Mouse (Mus musculus) heart, adult 8-10 months (tissue): ENCODE results near the gene Plppr1. TPM values are rescaled to one million over a fixed set of nuclear protein-coding genes. Genes with fewer than 3 reads are reported as not detected.
A peak's percentile ranks its signal among the peaks of the same experiment; 100 is the strongest.
"Not testable (repeated sequence)": the region's sequence is repeated elsewhere in the genome, so short reads cannot be mapped to it uniquely, and the experiment has no call there.

Experiments used
- DNase-seq: peaks from one replicate; pipeline ENCODE4 v3.0.0; 2022; ENCODE audit warnings: low spot score
- total RNA-seq, 4 experiments: library from RNA; stranded (reverse); gene quantifications; 2 replicates each; pipeline ENCODE4 v1.2.4; 2022

The Plppr1 gene
- total RNA-seq, 4 experiments from 2014 or later: 0.16 TPM; not detected in 3

GRCm38 (mm10) chr4:49232206-49233031 lies 173.3 kb downstream of the Plppr1 start:
- no peak for DNase-seq

- DNase-seq: no peak
Observed at GRCm38 (mm10) chr4:49233032-49233406, 173.9 kb downstream of the Plppr1 start.

GRCm38 (mm10) chr4:49238111-49238510 lies 179.0 kb downstream of the Plppr1 start:
- no peak for DNase-seq

DNA sequence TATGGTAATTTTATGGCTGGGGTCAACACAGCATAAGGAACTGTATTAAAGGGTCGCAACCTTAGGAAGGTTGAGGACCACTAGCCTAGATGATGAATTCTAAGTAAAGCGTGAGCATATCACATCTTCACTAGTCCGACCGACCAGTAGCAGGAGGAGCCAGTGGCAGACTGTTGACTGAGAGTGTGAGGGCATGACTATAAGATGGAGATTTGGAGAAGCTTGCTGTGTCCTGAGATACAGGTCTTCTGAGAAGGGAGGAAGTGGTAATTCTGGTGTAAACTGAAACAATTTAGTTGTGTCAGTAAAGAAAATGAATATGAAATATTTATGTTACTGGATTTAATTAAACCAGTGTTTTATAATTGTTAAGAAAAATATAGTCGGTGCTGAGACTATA lies 180.4 kb downstream of the Plppr1 start:
- no peak for DNase-seq

DNA sequence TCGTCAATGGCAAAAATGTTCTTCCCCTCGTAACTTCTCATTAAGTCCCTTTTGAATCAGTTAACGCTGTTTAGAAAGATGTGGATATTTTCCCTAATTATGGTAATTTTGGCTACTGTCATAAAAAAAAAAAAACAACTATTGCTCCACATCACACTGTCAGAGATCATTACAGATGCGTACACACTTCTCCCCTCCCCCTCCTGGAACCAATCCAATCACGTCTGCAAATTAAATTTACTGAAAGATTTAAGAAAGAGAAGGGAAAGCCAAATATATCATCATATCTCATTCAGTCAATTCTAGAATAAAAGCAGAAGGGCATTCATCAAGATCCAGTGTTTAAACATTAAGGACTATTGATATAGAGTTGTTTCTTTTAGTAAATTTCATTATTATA lies 185.7 kb downstream of the Plppr1 start:
- no peak for DNase-seq

GRCm38 (mm10) chr4:49245274-49245673 lies 186.2 kb downstream of the Plppr1 start:
- no peak for DNase-seq

GRCm38 (mm10) chr4:49251262-49251661 lies 192.2 kb downstream of the Plppr1 start:
- DNase-seq: no peak

GRCm38 (mm10) chr4:49252169-49252568 lies 193.1 kb downstream of the Plppr1 start:
- no peak for DNase-seq

DNA sequence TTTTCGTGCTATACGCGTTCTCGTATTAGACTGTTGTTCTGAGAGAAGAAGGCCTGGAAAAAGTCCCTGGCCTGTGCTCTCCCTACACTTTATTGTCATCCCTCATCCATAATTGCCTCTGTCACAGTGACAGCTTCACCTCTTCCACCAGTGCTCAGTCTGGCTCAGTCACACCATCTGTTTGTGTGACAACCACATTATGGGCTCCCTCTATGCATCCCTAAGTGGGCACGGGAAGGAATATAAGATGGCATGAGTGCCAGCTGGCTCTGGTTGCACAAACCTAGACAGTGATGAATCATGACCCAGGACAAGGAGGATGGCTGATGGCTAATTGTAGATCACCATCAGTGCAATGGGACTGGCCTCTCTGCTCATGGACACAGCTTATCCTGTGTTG lies 219.4 kb downstream of the Plppr1 start:
- no peak for DNase-seq

GRCm38 (mm10) chr4:49284692-49285291 lies 225.7 kb downstream of the Plppr1 start:
- DNase-seq: no peak

DNA sequence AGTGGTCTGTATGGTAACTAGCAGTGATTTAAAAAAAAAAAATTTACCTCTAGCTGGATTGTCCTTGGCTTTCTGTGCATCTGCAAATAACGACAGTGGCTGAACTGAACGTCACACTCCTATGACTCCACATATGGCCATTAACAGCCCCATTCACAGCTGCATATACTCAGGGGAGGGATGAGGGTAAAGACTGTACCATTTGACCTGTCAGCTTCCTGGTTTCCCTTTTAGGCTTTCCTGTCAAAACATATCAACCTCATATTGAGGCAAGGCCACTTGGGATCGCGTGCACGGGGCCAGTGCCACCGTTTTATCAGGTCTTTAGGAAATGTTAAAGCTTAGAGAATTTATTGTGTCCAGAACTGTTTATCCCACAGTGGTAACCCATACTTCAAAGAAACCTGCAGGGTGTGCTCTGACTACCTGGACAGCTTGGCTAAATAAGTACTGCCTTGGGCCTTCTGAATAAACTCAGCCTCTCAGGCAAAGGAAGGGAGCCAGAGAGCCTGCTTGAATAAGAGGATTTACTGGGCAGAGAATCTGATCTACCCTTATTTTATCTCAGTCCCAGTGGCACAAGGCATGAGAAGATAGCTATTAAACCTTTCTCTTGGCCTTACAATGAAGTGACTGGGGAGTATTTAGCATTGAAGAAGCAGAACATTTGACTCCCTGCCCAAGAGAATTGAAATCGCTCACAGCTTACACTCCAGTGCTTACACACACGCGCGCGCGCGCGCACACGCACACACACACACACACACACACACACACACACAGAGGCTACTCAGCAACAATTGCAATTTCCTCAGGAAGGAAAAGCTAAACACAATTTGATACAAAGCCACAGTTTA lies 226.5 kb downstream of the Plppr1 start:
- no peak for DNase-seq

DNA sequence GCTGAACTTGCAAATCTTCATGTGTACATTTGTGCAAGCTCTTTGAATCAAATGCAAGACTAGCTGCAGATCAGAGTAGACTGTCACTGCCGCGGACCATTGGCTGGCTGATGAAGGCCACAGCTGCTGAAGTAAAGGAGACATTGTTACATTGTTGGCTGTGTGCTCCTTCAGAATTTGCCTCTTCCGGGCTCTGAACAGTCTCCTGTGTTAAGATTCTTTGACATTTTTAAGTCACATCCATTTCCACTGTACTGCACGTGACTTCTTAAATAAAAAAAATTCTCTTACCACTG lies 227.1 kb downstream of the Plppr1 start:
- DNase-seq: no peak

- DNase-seq: no peak
Observed at GRCm38 (mm10) chr4:49296434-49296833, 237.4 kb downstream of the Plppr1 start.

- no peak for DNase-seq
Observed at GRCm38 (mm10) chr4:49299576-49299975, 240.5 kb downstream of the Plppr1 start.

DNA sequence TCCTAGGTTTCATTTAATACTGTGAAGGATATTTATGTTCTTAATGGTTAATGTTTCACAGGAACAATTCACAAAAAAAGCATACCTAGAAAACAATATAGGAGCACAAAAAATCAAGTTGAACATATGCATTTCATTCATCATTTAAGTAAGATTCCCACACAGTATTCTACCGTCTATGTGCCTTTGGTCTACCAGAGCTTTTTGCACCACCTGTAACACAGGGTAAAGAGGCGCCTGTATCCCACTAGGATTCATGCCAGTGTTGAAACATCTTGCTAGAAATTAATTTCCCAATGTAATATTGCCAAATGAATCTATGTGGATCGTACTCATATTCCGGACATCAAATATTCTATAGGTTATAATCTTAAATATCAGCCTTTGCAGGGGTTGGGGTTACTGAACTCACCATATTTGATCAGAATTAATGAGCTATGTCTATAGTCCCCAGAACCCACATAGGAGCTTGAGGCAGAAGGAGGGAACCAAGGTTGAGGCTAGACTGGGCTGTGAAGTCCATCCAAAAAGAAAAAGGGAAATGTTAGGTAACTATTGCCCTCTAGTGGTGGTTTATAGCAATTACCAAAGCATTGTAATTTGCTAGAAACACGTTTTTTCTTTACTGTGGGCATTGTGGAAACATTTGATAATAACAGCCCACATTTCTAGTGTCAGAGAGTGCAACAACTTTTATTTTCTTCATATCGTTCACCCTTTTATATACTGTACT lies 263.0 kb downstream of the Plppr1 start:
- peak; percentile 3 for DNase-seq

DNA sequence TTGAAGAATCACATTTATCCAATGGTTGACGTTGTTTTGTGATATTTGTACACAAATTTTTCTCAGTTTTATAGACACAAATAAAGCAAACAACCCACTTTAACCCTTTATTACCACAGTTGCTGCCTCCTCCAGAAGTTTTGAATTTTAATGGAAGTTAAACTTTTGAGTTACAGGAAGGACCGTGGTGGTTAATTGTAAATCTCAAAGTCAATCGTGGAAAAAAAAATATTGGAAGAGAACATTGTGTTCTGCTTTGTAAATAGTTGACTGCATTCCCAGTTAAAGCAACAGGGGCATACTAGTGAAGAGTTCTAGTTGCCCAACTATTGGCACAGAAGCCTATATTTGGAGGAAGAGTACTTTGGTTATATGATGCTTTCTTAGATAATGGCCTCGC lies 278.9 kb downstream of the Plppr1 start:
- DNase-seq: not testable (repeated sequence)

GRCm38 (mm10) chr4:49340091-49340490 lies 281.0 kb downstream of the Plppr1 start:
- not testable (repeated sequence) for DNase-seq

DNA sequence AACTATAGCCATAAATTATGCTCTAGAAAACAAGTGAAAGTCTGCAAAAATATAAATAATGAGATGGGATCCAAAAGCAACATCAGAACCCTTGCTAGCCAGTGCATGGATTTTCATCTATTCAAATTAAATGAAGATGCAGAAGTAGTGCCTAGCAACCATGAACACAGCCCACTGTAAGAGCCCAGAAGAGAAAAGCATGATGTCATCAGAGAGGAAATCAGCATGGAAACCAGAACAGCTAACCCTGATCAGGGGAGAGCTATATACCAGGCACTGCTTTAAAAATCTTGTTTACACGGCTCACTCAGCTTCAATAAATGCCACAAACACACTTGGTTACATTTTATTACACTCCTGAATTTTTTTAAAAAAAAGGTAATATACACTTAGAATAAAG lies 288.9 kb downstream of the Plppr1 start:
- DNase-seq: not testable (repeated sequence)

DNA sequence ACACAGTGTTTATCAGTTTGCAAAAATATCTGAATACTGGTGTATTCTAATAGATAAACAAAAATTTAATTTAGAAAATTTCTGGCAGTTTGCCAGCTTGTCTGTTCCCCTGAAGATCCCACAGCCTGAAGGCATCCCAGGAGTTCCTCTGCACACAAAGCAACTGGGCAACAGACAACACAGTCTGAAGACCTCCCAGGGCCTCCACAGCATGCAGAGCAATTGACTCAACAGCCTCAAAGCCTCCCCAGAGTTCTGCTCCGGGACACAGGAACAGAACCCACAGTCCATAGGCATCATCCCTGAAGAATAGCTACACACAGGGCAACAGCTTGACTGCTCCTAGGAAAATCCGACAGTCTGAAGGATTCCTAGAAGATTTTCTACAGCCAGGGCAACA lies 289.6 kb downstream of the Plppr1 start:
- DNase-seq: no peak

DNA sequence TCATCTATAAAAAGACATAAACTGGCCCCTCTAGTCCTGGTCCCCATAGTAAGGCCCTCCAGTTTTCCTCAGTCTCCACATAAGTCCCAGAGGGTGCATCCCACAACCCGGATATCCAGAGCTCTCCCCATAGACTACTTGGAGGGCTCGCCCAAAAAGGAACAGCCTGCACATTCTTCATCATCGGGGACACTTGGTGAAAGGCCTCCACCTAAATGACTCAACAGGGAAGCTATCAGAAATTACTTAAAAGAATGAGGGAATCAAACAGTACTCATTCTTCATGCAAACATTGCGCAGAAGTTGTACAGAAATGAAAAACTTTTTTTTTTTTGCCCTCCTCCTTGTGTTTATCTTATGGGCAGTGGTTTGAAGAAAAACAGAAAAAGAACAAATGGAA lies 291.4 kb downstream of the Plppr1 start:
- no peak for DNase-seq

DNA sequence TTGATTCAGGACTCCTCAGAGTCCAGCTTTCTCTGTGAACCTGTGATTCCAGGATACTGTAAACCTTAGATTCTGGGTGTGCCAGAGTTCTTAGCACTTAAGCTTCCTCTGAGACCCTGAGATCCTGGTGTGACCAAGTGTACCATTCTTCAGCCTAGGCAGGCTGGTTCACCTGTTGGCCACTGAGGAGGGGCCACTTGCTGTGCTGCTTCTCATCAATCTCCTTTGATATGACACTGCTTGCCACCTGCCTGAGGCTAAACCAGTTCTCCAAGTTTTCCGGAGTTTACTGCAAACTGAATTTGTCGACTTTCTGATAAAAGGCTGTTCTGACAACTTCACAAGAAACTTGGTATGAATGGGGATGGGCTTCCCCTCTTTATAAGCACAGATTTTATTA lies 298.0 kb downstream of the Plppr1 start:
- no peak for DNase-seq

DNA sequence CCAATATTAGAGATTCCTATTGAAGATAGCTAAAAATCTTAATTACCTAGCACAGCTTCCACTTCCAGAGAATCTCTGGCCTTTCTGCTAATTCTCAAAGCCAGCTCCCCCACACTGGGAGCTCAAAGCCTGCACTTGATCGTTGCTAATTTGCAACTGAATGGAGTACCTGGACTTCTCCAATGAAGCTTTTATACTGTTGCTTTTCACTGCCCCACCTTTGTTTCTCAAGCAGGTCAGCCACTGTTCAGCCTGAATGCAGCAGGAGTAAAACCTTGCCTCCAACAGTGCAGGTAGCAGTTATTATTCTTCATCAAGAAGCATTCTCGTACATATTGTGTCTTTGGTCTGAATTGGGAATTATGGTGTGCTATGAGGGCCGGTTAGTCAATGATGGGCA lies 309.0 kb downstream of the Plppr1 start:
- not testable (repeated sequence) for DNase-seq
